Mouse (Mus musculus) lung, embryonic 16.5 days (tissue): ENCODE measurements around the gene Ptges2. TPM values are rescaled to one million over a fixed set of nuclear protein-coding genes. Genes with fewer than 3 reads are reported as not detected.

Experiments
- ATAC-seq: fragments of 200-750 bp; cut with Nextera tagmentation; 2 replicates; pipeline ENCODE4 v1.8.0; 2017; ENCODE audit warnings: low read depth, mild to moderate bottlenecking, moderate library complexity
- H3K27ac ChIP-seq: fragments of 300-500 bp; sonication (generic); 2 replicates; pipeline ENCODE4 v1.5.1; 2014; ENCODE audit warnings: mild to moderate bottlenecking, control low read depth, low read length
- H3K27me3 ChIP-seq: fragments of 300-500 bp; sonication (generic); 2 replicates; pipeline ENCODE4 v1.6.1; 2014; ENCODE audit warnings: low read depth, low read length, mixed read lengths; ENCODE audit not compliant: control insufficient read depth, insufficient read depth
- H3K36me3 ChIP-seq: fragments of 300-500 bp; sonication (generic); 2 replicates; pipeline ENCODE4 v1.6.1; 2014; ENCODE audit warnings: low read length; ENCODE audit not compliant: control insufficient read depth, insufficient read depth
- H3K4me1 ChIP-seq: fragments of 300-500 bp; sonication (generic); replicated peaks from 2 replicates; pipeline ENCODE4 v1.6.1; 2014; ENCODE audit warnings: low read length, mixed read lengths; ENCODE audit not compliant: control insufficient read depth, insufficient read depth
- H3K4me2 ChIP-seq: fragments of 300-500 bp; sonication (generic); 2 replicates; pipeline ENCODE4 v1.6.1; 2014; ENCODE audit warnings: low read depth, low read length, control low read depth
- H3K4me3 ChIP-seq: fragments of 300-500 bp; sonication (generic); 2 replicates; pipeline ENCODE4 v1.5.1; 2014; ENCODE audit warnings: mild to moderate bottlenecking, low read length, control low read depth
- H3K9ac ChIP-seq: fragments of 300-500 bp; sonication (generic); 2 replicates; pipeline ENCODE4 v1.6.1; 2014; ENCODE audit warnings: low read length, control low read depth
- H3K9me3 ChIP-seq: fragments of 300-500 bp; sonication (generic); 2 replicates; pipeline ENCODE4 v1.6.1; 2016; ENCODE audit warnings: low read length; ENCODE audit not compliant: control insufficient read depth
- WGBS: fragments of 180-500 bp; shearing (Covaris S2); extraction: QIAGEN DNeasy Blood & Tissue Kit; methylation state at CpG from one replicate; pipeline ENCODE4 v1.1.7; 2014; 5-methylcytosine and 5-hydroxymethylcytosine counted together
- polyA plus RNA-seq: library from polyadenylated mRNA; unstranded; fragments of >200 nt; fragmentation: Nextera tagmentation; extraction: Ambion mirVana; gene quantifications from 2 replicates; pipeline ENCODE4 v1.2.1, GENCODE M21; 2015

The Ptges2 gene
- 20.6 and 23.9 TPM in 2 replicates for polyA plus RNA-seq

DNA sequence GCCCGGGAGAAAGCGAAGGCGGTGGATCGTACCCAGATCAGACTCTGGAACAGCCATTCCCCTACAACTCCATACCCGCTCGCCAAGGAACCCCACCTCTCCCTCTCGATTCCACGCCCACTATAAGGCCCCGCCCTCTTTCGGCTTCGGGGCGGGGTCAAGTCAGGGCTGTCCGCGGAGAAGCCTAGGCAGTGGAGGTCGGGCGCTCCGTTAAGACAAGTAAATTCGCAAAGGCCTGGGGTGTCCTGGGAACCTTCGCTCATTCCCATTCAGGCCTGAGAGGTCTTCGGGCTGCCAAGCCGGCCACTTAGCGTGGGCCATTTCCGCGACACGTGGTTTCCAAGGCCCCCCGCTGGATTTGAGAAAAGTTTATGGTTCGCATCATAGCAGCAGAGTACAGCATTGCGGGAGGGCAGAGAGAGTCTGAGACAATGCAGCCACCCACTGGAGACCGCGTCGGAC is at the start of gene Ptges2:
Ptges2 (plus strand) TSS at position 413 of the 462 bp plus-strand sequence.
- peak within 1 kb of the TSS; percentile 96 for H3K27ac ChIP-seq
- no peaks in the 10 kb centered on the region for H3K27me3 ChIP-seq
- peak within 1 kb of the TSS; percentile 70 for H3K4me3 ChIP-seq
- H3K9ac ChIP-seq = peak within 1 kb of the TSS; percentile 77
- H3K4me2 ChIP-seq = peak within 1 kb of the TSS; percentile 97
- H3K4me1 ChIP-seq = peaks cover 13% of the 10 kb centered on the region
- H3K36me3 ChIP-seq = no peaks in the 10 kb centered on the region
- H3K9me3 ChIP-seq = no peaks in the 10 kb centered on the region
- under 1% methylated on average over 31 of the region's 31 CpGs for WGBS
- ATAC-seq = peak; percentile 92

DNA sequence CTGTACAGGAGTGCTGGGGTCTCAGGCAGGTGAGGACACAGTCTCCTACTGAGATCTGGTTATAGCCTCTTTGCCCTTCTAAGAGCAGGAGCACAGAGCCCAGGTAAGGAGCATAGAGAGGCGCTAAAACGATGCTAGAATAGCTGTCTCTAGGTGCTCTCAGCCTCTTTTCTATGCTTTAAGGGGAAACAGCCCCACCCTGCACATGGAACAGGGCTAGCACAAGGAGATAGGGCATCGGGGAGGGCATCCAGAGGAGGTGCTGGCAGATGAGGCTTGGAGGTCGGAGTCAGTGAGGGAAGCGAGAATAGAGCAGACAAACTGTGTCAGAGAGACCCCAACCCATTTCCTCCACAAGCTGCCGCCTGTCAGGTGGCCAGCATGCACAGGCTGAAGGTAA is 48.7 kb upstream of the Ptges2 start:
- Histone ChIP-seq H3K9ac (no peak overlapping the region), H3K4me2 (no peak overlapping the region), H3K9me3 (no peaks in the 10 kb centered on the region), H3K27ac (no peak overlapping the region), H3K36me3 (no peaks in the 10 kb centered on the region), H3K4me1 (peaks cover 3% of the 10 kb centered on the region; the same call in 1 of the 2 replicates), H3K4me3 (no peak overlapping the region), H3K27me3 (no peaks in the 10 kb centered on the region)
- no peak for ATAC-seq
- 67% methylated on average over 6 of the region's 6 CpGs for WGBS

DNA sequence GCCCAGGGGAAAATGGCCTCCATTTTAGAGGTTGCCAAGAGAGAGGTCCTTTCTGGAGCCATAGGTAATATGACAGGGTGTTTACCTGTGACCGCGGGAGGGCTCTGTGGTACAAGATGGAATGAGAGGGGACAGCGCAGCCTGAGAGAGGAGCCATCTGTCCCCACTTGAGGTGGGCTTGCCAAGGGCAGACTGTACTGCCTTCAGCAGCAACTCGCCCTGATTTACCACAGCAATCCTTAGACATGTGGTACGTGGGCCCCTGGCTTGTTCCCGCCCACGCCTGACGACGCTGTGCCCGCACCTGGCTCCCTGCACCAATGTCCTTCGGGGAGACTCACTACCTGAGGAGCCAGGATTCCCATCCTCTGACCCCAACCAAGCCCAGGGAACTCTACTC is 47.4 kb upstream of the Ptges2 start:
- ATAC-seq = no peak
- no peaks in the 10 kb centered on the region for H3K36me3 ChIP-seq
- no peak overlapping the region for H3K27ac ChIP-seq
- H3K4me3 ChIP-seq = no peak overlapping the region
- H3K9me3 ChIP-seq = no peaks in the 10 kb centered on the region
- H3K4me1 ChIP-seq = peaks cover 6% of the 10 kb centered on the region
- no peak overlapping the region for H3K9ac ChIP-seq
- WGBS = 76% methylated on average over 11 of the region's 11 CpGs
- no peaks in the 10 kb centered on the region for H3K27me3 ChIP-seq
- no peak overlapping the region for H3K4me2 ChIP-seq

DNA sequence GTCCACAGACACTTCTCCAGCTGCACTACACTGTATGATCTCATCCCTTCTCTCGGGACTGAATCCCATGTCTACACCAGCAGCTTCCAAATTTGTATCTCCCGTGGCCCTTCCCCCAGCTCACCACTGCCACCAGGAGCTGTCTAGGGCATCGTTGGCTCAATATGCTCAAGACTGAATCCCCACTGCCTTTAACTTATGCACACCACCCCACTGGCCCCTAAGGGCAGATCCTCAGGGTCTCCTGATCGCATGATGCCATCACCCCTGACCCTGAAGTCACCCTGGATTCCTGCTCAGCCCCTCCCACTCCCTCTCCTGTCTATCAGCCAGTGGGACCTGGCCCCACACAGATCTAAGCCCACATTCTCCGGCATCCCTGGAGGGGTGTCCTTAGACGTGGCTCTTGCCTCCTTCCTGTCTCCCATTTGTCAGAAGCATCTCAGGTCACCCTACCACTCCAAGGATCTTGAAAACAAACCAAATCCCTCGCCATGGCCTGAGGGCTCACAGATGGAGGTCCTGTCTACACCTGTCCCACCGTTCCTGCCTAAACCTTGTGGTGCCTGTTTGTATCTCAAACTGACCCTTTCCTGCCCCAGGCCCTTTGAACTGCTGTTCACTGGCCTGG is 46.0 kb upstream of the Ptges2 start:
- Histone ChIP-seq H3K9ac (no peak overlapping the region), H3K4me1 (peaks cover 11% of the 10 kb centered on the region), H3K9me3 (no peaks in the 10 kb centered on the region), H3K4me3 (no peak overlapping the region), H3K4me2 (no peak overlapping the region), H3K36me3 (no peaks in the 10 kb centered on the region), H3K27me3 (no peaks in the 10 kb centered on the region), H3K27ac (no peak overlapping the region)
- WGBS = 45% methylated on average over 8 of the region's 8 CpGs
- ATAC-seq = no peak

DNA sequence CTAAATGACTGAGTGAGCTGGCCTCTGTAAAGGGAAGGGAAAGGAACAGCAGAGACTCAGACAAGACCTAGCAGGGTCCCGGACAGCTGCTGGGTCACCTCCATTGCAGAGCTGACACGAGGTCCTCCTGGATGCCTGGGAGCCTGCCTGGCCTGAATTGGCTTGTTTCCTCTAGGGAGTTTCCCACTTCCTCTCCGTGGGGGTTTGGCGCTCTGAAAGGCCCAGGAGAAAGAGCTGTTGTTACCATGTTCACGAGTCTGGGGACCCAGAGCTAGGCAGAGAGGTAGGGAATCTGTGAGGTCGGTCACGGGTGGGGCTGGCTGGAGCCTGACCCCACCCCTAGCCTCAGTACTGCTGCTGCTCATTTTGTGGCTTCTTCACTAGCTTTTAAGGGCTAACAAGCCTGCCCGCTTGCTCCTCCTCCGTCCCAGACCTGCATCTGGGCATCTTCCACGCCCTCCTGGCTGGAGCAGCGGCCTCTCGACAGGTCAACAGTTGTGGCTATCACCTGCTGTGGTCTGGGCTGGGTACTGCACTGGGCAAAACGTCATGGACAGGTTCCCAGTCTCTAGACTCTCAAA is 45.1 kb upstream of the Ptges2 start:
- no peak overlapping the region for H3K9ac ChIP-seq
- no peaks in the 10 kb centered on the region for H3K9me3 ChIP-seq
- no peak overlapping the region for H3K4me2 ChIP-seq
- ATAC-seq = no peak
- H3K27ac ChIP-seq = no peak overlapping the region
- 50% methylated on average over 13 of the region's 13 CpGs for WGBS
- no peaks in the 10 kb centered on the region for H3K27me3 ChIP-seq
- H3K36me3 ChIP-seq = no peaks in the 10 kb centered on the region
- peaks cover 11% of the 10 kb centered on the region for H3K4me1 ChIP-seq
- no peak overlapping the region for H3K4me3 ChIP-seq

DNA sequence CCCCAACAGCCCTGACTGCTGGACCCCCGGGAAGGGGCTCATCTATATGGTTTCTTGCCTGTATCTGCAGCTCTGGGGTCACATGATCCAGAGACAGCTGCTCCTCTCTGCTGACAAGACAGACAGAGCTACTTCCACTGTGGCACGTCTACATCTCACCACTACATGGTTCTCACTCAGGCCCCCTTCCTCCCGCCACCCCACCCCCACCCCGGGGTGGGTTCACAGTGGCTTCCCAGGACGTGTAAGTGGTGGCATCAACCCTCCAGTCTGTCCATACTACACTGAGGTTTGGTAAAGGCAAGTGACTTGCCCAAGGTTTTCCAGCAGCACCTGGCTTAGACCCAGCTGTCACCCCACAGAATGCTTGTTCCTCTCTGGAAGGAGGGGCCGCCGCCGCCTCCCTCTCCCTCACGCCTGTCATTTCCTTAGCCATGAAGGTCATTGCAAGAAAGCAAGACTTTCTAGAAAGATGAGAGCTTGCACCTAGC is 44.2 kb upstream of the Ptges2 start:
- Histone ChIP-seq H3K36me3 (no peaks in the 10 kb centered on the region), H3K4me3 (no peak overlapping the region), H3K4me1 (peaks cover 11% of the 10 kb centered on the region), H3K9ac (no peak overlapping the region), H3K4me2 (peak overlapping the region; percentile 96), H3K9me3 (no peaks in the 10 kb centered on the region), H3K27ac (no peak overlapping the region), H3K27me3 (no peaks in the 10 kb centered on the region)
- ATAC-seq = no peak
- WGBS = 52% methylated on average over 9 of the region's 9 CpGs

DNA sequence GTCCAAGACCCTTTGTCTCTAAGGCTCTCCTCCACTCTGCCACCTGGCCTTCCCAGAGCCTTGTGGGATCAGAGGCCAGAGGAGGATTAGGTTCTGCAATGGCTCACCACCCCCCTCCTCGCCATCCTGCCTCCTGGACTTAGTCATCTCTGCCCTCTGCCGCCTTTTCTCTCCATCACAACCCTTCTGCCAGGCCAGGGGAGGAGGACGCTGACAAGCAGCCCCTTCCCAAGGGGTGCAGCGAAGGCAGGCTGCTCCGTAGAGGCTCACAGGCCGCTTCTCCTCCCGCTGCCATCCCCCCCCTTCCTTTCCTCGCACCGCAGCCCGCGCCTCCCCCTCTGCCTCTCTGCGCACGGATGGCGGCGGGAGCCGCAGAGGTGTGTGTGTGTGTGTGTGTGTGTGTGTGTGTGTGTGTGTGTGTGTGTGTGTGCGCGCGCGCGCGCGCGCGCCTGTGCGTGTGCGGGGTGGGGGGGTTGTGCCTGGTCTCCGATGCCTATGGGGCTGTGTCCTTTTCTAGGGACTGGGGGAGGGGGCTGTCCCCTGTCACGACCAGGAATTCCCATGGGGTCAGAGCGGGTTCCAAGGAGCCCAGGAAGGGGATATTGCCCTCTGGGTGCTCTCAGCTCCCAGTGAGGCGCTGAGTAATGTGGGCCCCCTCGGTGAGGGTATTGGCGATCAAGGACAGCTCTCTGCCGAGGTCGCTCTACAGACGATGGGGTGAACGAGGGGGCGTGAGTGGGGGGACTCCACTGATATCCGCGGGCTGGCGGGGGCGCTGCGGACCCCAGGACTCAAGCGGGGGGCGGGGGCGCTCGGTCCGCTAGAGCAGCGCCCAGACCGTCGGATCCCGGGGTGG is 43.3 kb upstream of the Ptges2 start, which contains the start of gene Ciz1:
Ciz1 (plus strand) TSS at position 177 of the 856 bp plus-strand sequence.
- H3K4me1 ChIP-seq = peaks cover 11% of the 10 kb centered on the region
- H3K9me3 ChIP-seq = no peaks in the 10 kb centered on the region
- no peaks in the 10 kb centered on the region for H3K36me3 ChIP-seq
- no peaks in the 10 kb centered on the region for H3K27me3 ChIP-seq
- under 1% methylated on average over 41 of the region's 52 CpGs for WGBS
- H3K9ac ChIP-seq = peak within 1 kb of the TSS; percentile 75
- no peak within 1 kb of the TSS for H3K27ac ChIP-seq
- peak within 1 kb of the TSS; percentile 96 for H3K4me2 ChIP-seq
- ATAC-seq = peak; percentile 37
- H3K4me3 ChIP-seq = peak within 1 kb of the TSS; percentile 66

DNA sequence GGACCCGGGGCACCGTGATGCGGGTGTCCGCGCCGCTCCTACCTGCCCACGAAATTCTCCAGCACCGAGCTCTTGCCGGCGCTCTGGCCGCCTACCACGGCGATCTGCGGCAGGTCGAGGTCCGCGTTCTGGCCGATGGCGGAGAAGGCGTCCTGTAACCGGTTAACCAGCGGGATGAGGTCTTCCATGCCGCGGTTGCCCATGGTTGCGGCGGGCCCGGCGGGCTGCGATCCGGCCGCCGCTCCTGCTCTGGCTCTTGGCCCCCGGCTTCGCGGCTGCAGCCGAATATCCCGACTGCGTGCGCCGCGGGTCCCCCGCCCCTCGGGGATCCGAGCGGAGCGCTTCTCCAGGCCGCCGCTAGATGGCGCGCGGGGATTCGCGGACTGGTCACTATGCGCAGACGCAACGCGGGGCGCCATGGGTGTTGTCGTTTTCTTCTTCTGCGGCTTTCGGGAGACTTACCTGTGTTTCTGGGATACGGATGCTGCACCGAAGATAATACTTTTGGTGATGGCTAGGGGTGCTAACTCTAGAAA is 42.6 kb upstream of the Ptges2 start, which contains the start of gene Dnm1:
Dnm1 (minus strand) TSS at position 332 of the 536 bp plus-strand sequence.
- WGBS = under 1% methylated on average over 59 of the region's 63 CpGs
- Histone ChIP-seq H3K9me3 (no peaks in the 10 kb centered on the region), H3K4me3 (peak within 1 kb of the TSS; percentile 66), H3K27ac (no peak within 1 kb of the TSS), H3K9ac (peak within 1 kb of the TSS; percentile 75), H3K36me3 (no peaks in the 10 kb centered on the region), H3K4me2 (peak within 1 kb of the TSS; percentile 96), H3K27me3 (no peaks in the 10 kb centered on the region), H3K4me1 (peaks cover 11% of the 10 kb centered on the region)
- peak; percentile 84 for ATAC-seq
